Mouse (Mus musculus) midbrain, embryonic 12.5 days (tissue): ENCODE measurements around the gene Slc35g3. TPM values are rescaled to one million over a fixed set of nuclear protein-coding genes. Genes with fewer than 3 reads are reported as not detected.
A peak's percentile ranks its signal among the peaks of the same experiment; 100 is the strongest.

Source experiments
- ATAC-seq: fragments of 200-750 bp; cut with Nextera tagmentation; 2 replicates; pipeline ENCODE4 v1.8.0; 2017; ENCODE audit warnings: low read depth, moderate TSS enrichment, moderate library complexity; ENCODE audit not compliant: low FRiP score
- H3K27ac ChIP-seq: fragments of 300-500 bp; sonication (generic); replicated peaks from 2 replicates; pipeline ENCODE4 v1.5.1; 2016; ENCODE audit warnings: mild to moderate bottlenecking
- H3K27me3 ChIP-seq: fragments of 300-500 bp; sonication (generic); 2 replicates; pipeline ENCODE4 v1.6.1; 2016; ENCODE audit warnings: mild to moderate bottlenecking
- H3K36me3 ChIP-seq: fragments of 300-500 bp; sonication (generic); 2 replicates; pipeline ENCODE4 v1.6.1; 2016
- H3K4me1 ChIP-seq: fragments of 300-500 bp; sonication (generic); 2 replicates; pipeline ENCODE4 v1.6.1; 2016
- H3K4me2 ChIP-seq: fragments of 300-500 bp; sonication (generic); replicated peaks from 2 replicates; pipeline ENCODE4 v1.6.1; 2016; ENCODE audit warnings: mild to moderate bottlenecking, moderate library complexity
- H3K4me3 ChIP-seq: fragments of 300-500 bp; sonication (generic); 2 replicates; pipeline ENCODE4 v1.5.1; 2016; ENCODE audit warnings: mild to moderate bottlenecking
- H3K9ac ChIP-seq: fragments of 300-500 bp; sonication (generic); replicated peaks from 2 replicates; pipeline ENCODE4 v1.6.1; 2016; ENCODE audit warnings: mild to moderate bottlenecking, moderate library complexity
- H3K9me3 ChIP-seq: fragments of 300-500 bp; sonication (generic); 2 replicates; pipeline ENCODE4 v1.6.1; 2016; ENCODE audit warnings: mild to moderate bottlenecking
- WGBS: fragments of 180-500 bp; shearing (Covaris S2); methylation state at CpG from one replicate; pipeline ENCODE4 v1.1.7; 2016; 5-methylcytosine and 5-hydroxymethylcytosine counted together
- polyA plus RNA-seq: library from polyadenylated mRNA; unstranded; fragments of >200 nt; fragmentation: Nextera tagmentation; extraction: Ambion mirVana; gene quantifications from 2 replicates; pipeline ENCODE4 v1.2.1, GENCODE M21; 2016

Slc35g3 gene
- polyA plus RNA-seq, 1 experiment from 2014 or later: 0.18 TPM

DNA sequence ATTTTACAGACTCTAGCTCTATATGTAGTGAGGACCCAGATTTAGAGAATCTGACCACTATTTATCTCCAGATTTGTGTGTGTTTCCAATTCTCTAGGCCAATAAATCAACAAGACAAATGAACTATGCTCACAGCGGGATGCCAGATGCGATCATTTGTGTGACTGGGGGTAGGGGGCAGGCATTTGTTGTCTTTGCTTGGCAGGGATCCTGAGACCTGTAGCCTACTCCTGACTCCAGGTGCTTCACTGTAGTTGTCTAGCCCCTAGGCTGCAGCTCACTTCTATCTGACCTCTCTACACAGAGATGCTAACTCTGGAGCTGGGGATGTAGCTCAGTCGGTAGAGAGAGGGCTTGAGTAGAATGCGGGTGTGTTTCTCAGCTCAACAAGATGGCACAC, 20.1 kb upstream of the Slc35g3 start:
- Histone ChIP-seq H3K27ac (no peak overlapping the region), H3K27me3 (peaks cover 15% of the 10 kb centered on the region), H3K9me3 (no peaks in the 10 kb centered on the region), H3K4me3 (no peak overlapping the region), H3K9ac (no peak overlapping the region), H3K4me1 (no peaks in the 10 kb centered on the region), H3K4me2 (no peak overlapping the region), H3K36me3 (no peaks in the 10 kb centered on the region)
- ATAC-seq: no peak
- 58% methylated on average over 4 of the region's 4 CpGs for WGBS

DNA sequence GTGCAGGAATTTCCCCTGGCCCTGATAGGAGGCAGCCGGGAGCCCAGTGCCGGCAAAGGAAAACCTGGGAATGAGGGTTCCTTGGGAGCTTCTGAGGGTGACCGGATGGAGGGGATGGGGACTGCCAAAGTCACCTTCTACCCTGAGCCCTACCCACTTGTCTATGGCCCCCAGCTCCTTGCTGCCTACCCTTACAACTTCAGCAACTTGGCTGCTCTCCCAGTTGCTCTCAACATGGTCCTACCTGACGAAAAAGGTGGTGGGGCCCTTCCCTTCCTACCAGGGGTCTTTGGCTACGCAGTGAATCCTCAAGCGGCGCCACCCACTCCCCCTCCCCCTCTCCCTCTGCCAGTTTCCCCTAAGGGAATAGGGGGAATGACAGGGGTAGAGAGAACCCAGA, 17.2 kb upstream of the Slc35g3 start:
- WGBS: 49% methylated on average over 7 of the region's 7 CpGs
- 0 out of 2 replicates have a peak, but pooled peaks cover 4% of the 10 kb centered on the region for H3K36me3 ChIP-seq
- H3K4me1 ChIP-seq: no peaks in the 10 kb centered on the region
- no peaks in the 10 kb centered on the region for H3K9me3 ChIP-seq
- H3K9ac ChIP-seq: no peak overlapping the region
- no peak for ATAC-seq
- H3K4me2 ChIP-seq: no peak overlapping the region
- no peak overlapping the region for H3K27ac ChIP-seq
- peaks cover 21% of the 10 kb centered on the region for H3K27me3 ChIP-seq
- no peak overlapping the region for H3K4me3 ChIP-seq

DNA sequence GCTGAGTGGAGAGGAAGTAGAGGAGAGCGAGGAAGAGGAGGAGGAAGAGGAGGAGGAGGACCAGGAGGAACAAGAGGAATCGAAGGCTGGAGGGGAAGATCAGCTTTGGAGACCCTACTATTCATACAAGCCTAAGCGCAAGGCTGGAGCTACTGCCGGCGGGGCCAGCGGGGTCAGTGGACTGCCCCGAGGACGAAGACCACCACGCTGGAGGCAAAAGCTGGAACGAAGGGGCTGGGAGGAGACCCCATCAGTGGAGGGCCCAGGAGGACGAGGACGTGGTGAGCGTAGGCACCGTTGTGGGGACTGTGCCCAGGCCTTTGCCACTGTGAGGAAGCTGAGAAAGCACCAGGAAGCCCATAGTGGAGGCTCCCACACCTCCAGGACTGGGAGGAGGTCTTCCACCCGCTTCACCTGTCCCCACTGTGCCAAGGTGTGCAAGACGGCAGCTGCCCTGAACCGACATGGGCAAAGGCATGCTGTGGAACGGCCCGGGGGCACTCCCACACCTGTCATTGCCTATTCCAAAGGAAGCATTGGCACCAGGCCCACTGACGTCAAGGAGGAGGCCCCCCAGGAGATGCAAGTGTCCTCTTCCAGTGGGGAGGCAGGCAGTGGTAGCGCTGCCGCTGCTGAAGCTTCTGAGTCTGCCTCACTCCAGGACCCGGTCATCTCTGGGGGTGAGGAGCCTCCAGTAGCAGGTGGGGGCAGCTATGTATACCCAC, 16.7 kb upstream of the Slc35g3 start:
- H3K27ac ChIP-seq: no peak overlapping the region
- H3K27me3 ChIP-seq: peaks cover 21% of the 10 kb centered on the region
- no peak overlapping the region for H3K9ac ChIP-seq
- H3K36me3 ChIP-seq: 0 out of 2 replicates have a peak, but pooled peaks cover 4% of the 10 kb centered on the region
- no peak overlapping the region for H3K4me2 ChIP-seq
- no peak for ATAC-seq
- H3K9me3 ChIP-seq: no peaks in the 10 kb centered on the region
- H3K4me1 ChIP-seq: no peaks in the 10 kb centered on the region
- no peak overlapping the region for H3K4me3 ChIP-seq
- WGBS: 73% methylated on average over 23 of the region's 23 CpGs

DNA sequence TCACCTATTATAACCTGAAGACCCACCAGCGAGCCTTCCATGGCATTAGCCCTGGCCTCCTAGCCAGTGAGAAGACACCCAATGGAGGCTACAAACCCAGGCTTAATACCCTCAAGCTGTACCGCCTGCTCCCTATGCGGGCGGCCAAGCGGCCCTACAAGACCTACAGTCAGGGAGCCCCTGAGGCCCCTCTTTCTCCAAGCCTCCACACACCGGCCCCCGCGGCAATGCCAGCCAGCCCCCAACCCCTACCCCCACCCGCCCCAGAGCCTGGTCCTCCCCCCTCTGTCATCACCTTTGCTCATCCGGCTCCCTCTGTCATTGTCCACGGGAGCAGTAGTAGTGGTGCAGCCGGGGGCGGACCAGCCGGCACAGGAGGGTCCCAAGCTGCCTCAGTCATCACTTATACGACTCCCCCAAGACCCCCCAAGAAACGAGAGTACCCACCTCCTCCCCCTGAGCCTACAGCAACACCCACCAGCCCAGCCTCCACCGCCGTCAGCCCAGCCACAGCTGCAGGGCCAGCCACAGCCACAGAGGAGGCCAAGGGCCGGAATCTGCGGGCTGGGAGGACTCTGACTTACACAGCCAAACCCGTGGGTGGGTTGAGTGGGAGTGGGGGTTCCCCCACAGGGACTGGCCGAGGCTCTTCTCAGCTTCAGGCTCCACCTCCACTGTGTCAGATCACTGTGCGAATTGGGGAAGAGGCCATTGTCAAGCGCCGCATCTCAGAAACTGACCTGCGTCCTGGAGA, 15.9 kb upstream of the Slc35g3 start:
- H3K9ac ChIP-seq: no peak overlapping the region
- no peaks in the 10 kb centered on the region for H3K9me3 ChIP-seq
- no peak overlapping the region for H3K27ac ChIP-seq
- H3K4me2 ChIP-seq: no peak overlapping the region
- no peak for ATAC-seq
- 0 out of 2 replicates have a peak, but pooled peaks cover 4% of the 10 kb centered on the region for H3K36me3 ChIP-seq
- H3K27me3 ChIP-seq: peaks cover 21% of the 10 kb centered on the region
- no peak overlapping the region for H3K4me3 ChIP-seq
- WGBS: 70% methylated on average over 24 of the region's 26 CpGs
- no peaks in the 10 kb centered on the region for H3K4me1 ChIP-seq

DNA sequence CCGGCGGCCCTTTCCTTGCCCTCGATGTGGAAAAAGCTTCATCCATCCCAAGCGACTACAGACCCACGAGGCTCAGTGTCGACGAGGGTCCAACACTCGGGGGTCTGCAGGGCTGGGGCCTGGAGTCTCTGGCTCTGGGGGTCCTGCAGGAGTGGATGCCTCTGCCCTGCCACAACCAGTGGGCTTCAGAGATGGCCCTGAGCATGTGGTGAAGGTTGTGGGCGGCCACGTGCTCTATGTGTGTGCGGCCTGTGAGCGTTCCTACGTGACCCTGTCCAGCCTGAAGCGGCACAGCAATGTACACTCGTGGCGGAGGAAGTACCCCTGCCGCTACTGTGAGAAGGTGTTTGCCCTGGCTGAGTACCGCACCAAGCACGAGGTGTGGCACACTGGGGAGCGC, 14.7 kb upstream of the Slc35g3 start:
- Histone ChIP-seq H3K27ac (no peak overlapping the region), H3K4me3 (no peak overlapping the region), H3K27me3 (peaks cover 21% of the 10 kb centered on the region), H3K36me3 (0 out of 2 replicates have a peak, but pooled peaks cover 4% of the 10 kb centered on the region), H3K9me3 (no peaks in the 10 kb centered on the region), H3K4me1 (no peaks in the 10 kb centered on the region), H3K9ac (no peak overlapping the region), H3K4me2 (no peak overlapping the region)
- ATAC-seq: no peak
- 86% methylated on average over 20 of the region's 20 CpGs for WGBS

DNA sequence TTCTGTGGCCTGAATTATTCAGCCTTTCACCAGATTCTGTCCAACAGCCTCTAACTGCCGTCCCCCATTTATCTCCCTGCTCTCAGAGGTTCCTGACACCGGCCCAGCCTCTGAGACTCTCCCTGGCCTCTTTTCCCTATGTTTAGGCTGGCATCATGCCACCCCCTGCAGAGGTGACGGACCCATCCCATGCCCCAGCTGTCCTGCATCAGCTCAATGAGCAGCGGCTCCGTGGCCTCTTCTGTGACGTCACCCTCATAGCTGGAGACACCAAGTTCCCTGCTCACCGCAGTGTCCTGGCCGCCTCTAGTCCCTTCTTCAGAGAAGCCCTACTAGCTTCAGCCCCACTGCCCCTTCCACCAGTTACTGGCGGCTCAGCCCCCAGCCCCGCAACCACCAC, 13.9 kb upstream of the Slc35g3 start:
- H3K4me2 ChIP-seq: no peak overlapping the region
- peaks cover 21% of the 10 kb centered on the region for H3K27me3 ChIP-seq
- no peak overlapping the region for H3K9ac ChIP-seq
- H3K4me3 ChIP-seq: no peak overlapping the region
- H3K4me1 ChIP-seq: no peaks in the 10 kb centered on the region
- WGBS: 68% methylated on average over 10 of the region's 10 CpGs
- 0 out of 2 replicates have a peak, but pooled peaks cover 4% of the 10 kb centered on the region for H3K36me3 ChIP-seq
- H3K9me3 ChIP-seq: no peaks in the 10 kb centered on the region
- no peak for ATAC-seq
- no peak overlapping the region for H3K27ac ChIP-seq

DNA sequence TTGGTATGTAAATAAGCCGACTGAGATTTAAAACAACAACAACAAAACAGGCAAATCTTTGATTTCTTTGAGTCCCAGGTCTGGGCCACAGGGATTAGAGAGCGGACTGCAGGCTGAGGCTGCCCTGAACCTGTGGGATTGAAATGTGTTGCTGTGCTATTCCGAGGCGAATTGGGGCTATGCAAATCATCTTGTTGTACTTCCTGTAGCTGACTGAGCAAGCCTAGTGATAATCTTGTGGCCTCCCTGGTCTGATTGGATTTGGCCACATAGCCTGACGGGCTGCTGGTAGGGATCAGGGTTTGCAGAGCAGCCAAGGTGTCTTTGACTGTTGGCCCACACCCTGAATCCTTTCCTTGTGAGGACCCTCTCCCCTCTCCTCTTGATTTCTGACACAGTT, 13.2 kb upstream of the Slc35g3 start:
- H3K9ac ChIP-seq: no peak overlapping the region
- no peak overlapping the region for H3K4me3 ChIP-seq
- H3K4me1 ChIP-seq: no peaks in the 10 kb centered on the region
- peaks cover 21% of the 10 kb centered on the region for H3K27me3 ChIP-seq
- H3K36me3 ChIP-seq: 0 out of 2 replicates have a peak, but pooled peaks cover 4% of the 10 kb centered on the region
- ATAC-seq: no peak
- H3K27ac ChIP-seq: no peak overlapping the region
- H3K9me3 ChIP-seq: no peaks in the 10 kb centered on the region
- no peak overlapping the region for H3K4me2 ChIP-seq
- 63% methylated on average over 5 of the region's 5 CpGs for WGBS

DNA sequence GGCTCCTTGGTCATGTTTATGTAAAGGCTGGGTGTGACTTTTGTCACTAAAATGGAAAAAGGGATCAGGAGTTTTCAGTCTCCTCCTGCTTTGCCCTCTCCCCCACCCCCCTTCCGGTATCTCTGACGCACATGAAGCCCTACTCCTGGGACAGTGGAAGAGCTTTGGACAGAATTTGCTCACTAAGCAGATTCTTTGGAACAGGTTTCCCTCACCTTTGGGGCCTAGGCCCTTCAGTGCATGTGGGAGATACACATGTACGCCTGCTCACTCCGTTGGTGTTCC, 5.8 kb upstream of the Slc35g3 start:
- no peak for ATAC-seq
- no peaks in the 10 kb centered on the region for H3K36me3 ChIP-seq
- WGBS: 67% methylated on average over 4 of the region's 4 CpGs
- H3K4me1 ChIP-seq: peaks cover 20% of the 10 kb centered on the region
- H3K9me3 ChIP-seq: no peaks in the 10 kb centered on the region
- H3K27me3 ChIP-seq: peaks cover 8% of the 10 kb centered on the region
- H3K27ac ChIP-seq: no peak overlapping the region
- peak overlapping the region; percentile 69; the same call in 1 of the 2 replicates for H3K4me2 ChIP-seq
- H3K4me3 ChIP-seq: no peak overlapping the region
- no peak overlapping the region for H3K9ac ChIP-seq

DNA sequence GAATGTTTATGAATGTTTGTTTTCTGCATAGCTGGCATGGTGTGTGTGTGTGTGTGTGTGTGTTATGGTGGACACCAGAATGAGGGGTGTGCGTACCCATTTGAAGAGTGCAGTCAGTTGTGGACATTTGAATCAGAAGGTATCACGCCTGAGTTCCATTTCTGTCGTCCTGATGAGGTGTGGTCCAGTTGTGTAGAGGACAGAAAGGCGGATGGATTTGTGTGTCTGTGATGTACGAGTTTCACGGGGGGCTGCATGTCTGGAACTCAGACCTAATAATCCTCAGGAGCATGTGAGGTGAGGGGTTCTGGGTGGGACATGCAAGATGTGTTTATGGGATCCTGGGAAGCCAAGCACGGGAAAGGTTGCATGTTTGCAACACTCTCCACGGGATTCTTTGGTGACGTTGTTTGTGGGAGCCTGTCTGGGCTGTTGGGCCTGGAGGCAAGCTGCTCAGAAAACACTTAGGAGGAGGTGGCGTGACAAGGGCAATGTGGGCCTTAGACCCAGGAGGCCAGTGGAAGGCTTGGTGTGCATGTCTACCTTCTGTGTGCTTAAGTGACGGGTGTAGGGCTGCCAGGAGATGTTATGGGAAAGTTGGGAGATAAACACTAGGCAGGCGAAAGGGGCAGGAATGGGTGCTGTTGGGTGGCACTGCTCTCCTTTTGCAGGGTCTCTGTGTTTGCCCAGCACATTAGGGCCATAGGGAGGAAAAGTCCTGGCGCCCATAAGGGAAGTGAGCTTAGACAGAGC, 5.3 kb upstream of the Slc35g3 start:
- no peaks in the 10 kb centered on the region for H3K36me3 ChIP-seq
- no peak overlapping the region for H3K27ac ChIP-seq
- no peaks in the 10 kb centered on the region for H3K9me3 ChIP-seq
- H3K27me3 ChIP-seq: peaks cover 8% of the 10 kb centered on the region
- H3K4me1 ChIP-seq: peaks cover 20% of the 10 kb centered on the region
- H3K4me2 ChIP-seq: peak overlapping the region; percentile 69
- H3K4me3 ChIP-seq: peak overlapping the region; percentile 72
- ATAC-seq: no peak
- peak overlapping the region; percentile 92 for H3K9ac ChIP-seq
- WGBS: 62% methylated on average over 13 of the region's 13 CpGs

DNA sequence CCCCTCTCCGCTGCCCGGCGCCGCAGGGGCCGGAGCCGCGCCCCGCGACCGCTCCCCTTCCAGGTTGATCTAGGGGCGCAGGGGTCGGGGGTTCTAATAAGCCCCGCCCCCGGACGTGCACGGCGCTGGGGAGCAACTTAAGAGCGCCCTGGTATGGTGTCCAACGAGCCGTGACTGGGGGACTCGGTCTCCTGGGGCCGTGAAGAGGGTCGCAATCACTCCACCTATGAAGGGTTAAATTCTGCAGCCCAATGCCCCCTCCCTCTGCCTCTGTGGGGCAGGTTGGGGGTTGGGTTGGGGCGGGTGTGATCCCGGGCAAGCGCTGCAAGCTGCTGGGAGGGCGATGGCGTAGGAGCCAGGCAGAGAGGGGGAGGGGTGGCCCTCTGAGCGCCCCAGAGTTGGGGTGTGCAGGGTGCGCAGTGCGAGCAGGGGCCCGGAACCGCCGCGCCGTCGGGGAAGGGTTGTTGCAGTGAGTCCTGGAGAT, 4.4 kb upstream of the Slc35g3 start:
- H3K27me3 ChIP-seq: peaks cover 8% of the 10 kb centered on the region
- peaks cover 20% of the 10 kb centered on the region for H3K4me1 ChIP-seq
- peak overlapping the region; percentile 72 for H3K27ac ChIP-seq
- peak overlapping the region; percentile 72 for H3K4me3 ChIP-seq
- under 1% methylated on average over 34 of the region's 37 CpGs for WGBS
- peak overlapping the region; percentile 92 for H3K9ac ChIP-seq
- H3K9me3 ChIP-seq: no peaks in the 10 kb centered on the region
- peak; percentile 68; the same call in 1 of the 2 replicates for ATAC-seq
- H3K4me2 ChIP-seq: peak overlapping the region; percentile 69
- no peaks in the 10 kb centered on the region for H3K36me3 ChIP-seq

DNA sequence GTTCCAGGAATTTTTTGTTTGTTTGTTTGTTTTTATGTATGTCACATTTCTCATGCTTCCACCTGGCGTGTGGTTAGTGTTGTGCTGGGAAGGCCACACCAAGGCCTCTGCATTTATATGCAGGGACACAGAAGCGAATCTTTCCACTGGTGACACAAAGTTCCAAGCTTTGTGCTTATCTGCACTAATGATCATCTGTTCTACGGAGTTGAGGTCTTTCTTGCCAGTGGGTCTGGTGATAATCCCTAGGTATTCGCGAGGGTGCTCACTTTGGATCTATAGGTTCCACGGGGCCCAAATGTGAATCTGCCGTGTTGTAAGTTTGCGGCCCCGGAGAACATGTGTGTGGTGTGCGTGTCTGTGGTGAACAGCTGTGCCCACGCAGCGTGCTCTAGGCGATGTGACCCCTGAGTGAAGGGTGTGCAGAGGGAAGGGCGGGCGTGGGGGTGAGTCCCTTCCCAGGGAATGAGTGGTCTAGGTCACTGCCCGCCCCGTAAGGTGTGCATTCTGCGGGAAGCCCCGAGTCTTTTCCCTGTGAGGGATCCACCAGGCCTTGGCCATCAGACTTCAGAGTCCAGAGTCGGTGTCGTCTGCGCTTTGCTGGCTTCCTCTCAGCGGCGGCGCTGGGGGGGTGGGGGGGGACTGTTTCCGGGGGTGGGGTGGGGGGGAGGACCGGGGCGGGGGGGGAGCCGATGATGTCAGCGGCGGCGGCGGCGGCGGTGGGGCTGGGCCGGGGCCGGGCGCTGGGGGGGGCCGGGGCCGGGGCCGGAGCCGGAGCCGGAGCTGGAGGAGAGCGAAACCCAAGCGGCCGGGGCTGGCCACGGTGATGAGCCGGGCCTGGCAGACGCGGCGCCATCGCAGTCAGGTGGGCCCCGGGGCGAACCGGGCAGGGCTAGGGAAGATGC, 3.7 kb upstream of the Slc35g3 start, which contains the start of gene Zbtb4:
TSS of gene Zbtb4 (plus strand) at position 692 of the 905 bp plus-strand sequence.
- peak; percentile 75; the same call in 1 of the 2 replicates for ATAC-seq
- peak within 1 kb of the TSS; percentile 69 for H3K4me2 ChIP-seq
- H3K9ac ChIP-seq: peak within 1 kb of the TSS; percentile 92
- H3K4me3 ChIP-seq: peak within 1 kb of the TSS; percentile 72
- WGBS: 30% methylated on average over 29 of the region's 55 CpGs
- peaks cover 8% of the 10 kb centered on the region for H3K27me3 ChIP-seq
- H3K4me1 ChIP-seq: peaks cover 22% of the 10 kb centered on the region
- H3K36me3 ChIP-seq: no peaks in the 10 kb centered on the region
- peak within 1 kb of the TSS; percentile 72 for H3K27ac ChIP-seq
- no peaks in the 10 kb centered on the region for H3K9me3 ChIP-seq
